Mouse (Mus musculus) right cerebral cortex, adult 18-20 months (tissue): Measurements from ENCODE around the gene Fbxw4.
A peak's percentile ranks its signal among the peaks of the same experiment; 100 is the strongest.

Experiments
- DNase-seq: peaks from one replicate; pipeline ENCODE4 v3.0.0; 2022; ENCODE audit warnings: mixed read lengths

Gene Fbxw4

GRCm38 (mm10) chr19:45659738-45660502 lies at the start of gene Fbxw4:
Gene Fbxw4 (minus strand): TSS chr19:45660312.
- peak; percentile 47 for DNase-seq

DNA sequence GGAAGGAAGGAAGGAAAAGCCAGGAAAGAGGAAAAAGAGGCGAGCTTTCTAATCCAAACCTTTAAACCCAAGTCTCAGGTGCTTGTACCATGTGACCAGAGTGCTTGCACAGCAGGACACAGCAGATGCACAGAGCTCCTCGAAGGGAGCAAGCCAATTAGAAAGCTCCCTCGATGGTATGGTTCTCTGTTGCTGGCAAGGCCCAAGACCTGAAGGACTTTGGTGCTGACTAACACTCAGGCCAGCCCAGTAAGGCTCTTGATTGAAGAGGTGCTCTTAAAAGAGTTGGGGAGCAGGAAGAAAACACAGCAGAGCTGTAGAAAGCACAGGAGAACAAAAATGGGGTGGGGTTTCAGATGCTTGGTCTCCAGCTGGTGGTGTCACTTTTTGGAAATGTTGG lies 48.6 kb upstream of the Fbxw4 start:
- DNase-seq: no peak

DNA sequence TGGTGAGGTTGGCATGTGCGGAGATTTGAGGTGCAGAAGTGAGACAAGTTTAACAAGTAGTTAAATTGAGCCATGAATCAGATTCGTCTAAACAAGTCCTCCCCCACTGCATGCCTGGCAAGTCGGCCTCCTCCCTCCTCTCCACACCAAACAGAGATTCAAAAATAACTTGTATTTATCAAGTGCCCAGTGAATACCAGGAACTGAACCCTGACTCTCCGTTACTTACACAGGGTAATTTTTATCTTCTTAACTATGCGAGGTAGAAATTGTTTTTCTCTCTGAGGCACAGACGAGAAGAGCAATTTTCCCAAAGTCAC lies 36.1 kb upstream of the Fbxw4 start:
- DNase-seq: no peak

DNA sequence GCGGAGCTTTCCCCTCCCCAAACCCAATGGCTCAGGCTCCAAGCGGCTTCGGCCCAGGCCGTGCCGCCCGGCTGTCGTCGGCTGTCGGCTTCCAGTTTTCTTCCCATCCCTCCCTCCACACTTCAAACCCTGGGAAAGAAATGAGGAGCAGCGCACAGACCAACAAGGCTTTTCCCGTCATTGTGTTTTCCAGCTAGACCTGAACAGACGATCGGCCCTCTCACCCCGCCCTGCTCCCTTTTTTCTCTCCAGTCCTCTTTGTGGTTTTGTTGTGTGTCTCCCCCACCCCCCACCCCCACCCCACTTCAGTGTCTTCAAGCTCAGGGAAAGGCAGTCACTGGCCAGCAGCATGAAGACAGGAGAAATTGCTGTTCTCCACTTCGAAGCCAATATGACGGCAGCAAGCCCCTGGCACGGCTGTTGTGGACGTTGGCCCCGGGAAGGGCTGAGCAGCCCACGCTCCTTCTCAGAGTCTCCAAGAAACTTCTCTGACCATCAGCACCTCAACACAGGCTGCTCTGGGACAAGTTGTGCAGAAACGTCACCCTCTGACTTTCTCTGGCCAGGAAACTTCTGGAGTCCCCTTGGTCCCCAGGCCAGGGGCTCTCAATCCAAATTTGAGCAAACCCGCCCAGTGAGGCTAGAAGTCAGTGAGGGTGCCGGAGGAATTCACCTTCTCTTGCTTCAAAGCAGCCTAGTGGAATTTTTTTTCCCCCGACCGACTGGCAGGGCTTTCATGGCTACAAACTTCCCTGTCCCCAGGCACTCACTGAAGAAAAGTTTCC lies 35.6 kb upstream of the Fbxw4 start:
- DNase-seq: no peak

- DNase-seq: no peak
Observed at GRCm38 (mm10) chr19:45694056-45694455, 33.9 kb upstream of the Fbxw4 start.

- peak; percentile 65 for DNase-seq
Observed at GRCm38 (mm10) chr19:45692211-45692610, 32.1 kb upstream of the Fbxw4 start.

GRCm38 (mm10) chr19:45691001-45691535 lies 31.0 kb upstream of the Fbxw4 start:
- no peak for DNase-seq

DNA sequence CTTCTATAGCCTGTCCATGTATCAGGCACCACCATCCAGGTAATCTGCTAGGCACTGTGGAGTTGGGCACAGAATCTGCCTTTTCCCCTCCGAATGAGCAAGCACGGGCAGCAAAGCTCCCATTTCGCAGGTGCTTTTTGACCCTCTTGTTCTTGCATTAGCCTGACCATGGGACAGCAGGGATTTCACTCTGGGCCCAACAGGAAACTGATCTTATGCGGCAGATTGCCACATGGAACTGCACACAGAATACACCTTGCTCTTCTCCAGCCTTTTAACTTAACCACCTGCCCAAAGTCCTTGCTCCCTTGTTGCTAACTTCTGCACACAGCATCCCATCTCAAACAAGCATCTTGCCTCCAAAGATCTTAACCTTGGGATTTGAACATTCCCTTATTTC lies 26.9 kb upstream of the Fbxw4 start:
- no peak for DNase-seq

GRCm38 (mm10) chr19:45683676-45684075 lies 23.6 kb upstream of the Fbxw4 start:
- DNase-seq: no peak

DNA sequence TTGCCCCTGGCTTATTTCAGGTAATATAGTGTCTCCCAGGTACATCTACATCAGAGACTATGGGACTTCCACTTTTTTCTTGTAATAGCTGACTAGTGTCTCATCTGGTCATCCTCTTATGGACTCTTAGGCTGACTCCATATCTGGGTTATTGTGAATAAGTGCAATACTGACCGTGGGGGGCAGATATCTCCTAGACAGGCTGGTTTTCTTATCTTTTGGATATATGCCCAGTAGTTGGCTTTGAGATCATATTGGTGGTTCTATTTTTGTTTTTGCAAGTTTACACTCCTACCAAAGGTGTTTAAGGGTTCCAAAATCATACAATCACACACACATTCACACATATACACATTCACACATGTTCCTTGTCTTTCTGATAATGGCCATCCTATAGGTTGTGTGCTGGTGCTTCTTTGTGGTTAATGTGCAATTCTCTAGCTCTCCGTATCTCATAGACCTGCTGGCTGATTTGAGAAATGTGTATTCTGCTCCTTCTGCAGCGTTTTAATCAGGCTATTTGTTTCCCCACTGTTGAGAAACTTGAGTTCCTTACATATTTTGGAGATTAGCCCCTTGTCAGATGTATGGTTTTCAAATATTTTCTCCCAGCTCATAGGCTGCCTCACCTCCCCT lies 20.5 kb upstream of the Fbxw4 start:
- DNase-seq: no peak

DNA sequence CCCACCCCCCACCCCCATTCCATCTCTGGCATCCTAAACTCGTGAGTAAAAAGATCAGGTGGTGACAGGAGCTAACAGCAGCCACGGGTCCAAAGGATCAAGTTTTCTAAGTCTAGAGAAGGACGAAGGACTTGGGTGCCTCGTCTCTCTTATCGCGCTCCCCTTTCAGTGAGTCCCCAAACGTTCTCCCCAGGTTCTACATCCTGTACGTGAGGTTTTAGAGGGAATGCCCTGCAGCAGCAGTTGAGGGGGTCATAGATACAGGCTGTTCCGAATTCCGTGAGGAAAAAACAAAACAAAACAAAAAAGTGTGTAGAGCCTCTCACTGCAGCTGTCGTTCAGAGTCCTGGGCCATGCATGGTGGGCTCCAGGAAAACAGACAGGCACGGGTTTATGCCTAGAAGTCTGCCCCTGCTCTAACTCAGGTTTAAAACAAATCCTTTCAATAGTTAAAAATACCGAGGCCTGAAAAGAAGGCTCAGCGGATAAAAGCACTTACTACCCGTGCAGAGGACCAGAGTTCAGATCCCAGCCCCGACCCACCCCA lies 16.7 kb upstream of the Fbxw4 start:
- no peak for DNase-seq

GRCm38 (mm10) chr19:45675720-45676581 lies 15.8 kb upstream of the Fbxw4 start:
- no peak for DNase-seq

DNA sequence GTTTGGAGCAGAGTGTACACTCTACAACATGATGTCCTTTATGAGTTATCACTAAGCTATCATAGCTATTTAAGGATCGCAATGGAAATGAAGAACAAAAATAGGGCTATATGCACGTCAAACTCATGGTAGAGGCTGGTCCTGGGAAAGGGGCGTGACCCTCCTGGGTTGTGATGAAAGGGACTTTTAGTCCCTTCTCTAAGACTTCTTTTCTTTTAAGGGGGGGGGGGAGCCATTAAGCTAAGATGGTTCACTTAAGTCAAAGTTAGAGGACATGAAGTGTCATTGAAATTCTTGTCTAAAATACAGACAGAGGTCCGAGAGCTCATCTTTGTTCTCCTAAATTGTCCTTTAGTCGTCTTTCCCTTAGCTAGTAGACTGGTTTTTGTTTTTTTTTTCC lies 15.1 kb upstream of the Fbxw4 start:
- DNase-seq: no peak

GRCm38 (mm10) chr19:45672971-45673370 lies 12.9 kb upstream of the Fbxw4 start:
- no peak for DNase-seq

DNA sequence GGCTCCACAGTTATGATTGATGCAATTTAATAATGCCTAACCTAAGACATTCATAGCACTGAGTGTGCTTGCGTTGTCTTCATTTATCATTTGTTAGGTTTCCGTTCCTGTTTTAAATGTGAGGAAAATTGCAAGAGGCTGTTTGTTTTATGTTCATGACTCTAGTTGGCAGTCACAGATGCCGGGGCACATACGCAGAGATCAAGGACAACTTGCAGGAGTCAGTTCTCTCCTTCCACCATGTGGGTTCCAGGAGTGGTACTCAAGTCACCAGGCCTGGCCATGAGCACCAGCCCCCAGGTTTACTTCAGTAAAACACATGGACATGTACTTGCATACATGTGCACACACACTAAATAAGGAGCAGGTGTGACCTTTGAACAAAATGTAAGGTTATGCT lies 8.9 kb upstream of the Fbxw4 start:
- no peak for DNase-seq

DNA sequence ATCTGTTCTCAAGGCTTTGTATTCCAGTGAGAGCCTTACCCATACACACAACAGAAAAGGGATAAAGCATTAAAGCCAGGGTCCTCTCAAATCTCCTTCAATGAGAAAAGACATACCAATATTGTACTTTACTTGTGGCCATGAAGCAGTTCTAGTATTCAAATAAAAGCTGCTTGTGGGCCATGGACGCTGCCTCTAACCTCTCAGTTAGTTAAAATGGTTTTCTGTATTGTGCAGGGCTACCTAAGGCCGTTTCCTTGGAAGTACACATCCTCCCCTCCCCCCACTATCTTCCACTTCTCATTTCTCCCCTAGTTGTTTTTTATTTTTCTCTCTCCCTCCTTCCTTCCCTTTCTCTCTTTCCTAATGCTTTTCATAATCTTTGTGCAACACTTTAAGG lies 3.7 kb upstream of the Fbxw4 start:
- no peak for DNase-seq

GRCm38 (mm10) chr19:45660503-45660790 lies 335 bp upstream of the Fbxw4 start:
- DNase-seq: peak; percentile 77

- DNase-seq: peak; percentile 32
Observed at GRCm38 (mm10) chr19:45659301-45659737, 793 bp downstream of the Fbxw4 start.

- no peak for DNase-seq
Observed at GRCm38 (mm10) chr19:45658556-45659268, 1.4 kb downstream of the Fbxw4 start.

- no peak for DNase-seq
Observed at GRCm38 (mm10) chr19:45657828-45658227, 2.3 kb downstream of the Fbxw4 start.

DNA sequence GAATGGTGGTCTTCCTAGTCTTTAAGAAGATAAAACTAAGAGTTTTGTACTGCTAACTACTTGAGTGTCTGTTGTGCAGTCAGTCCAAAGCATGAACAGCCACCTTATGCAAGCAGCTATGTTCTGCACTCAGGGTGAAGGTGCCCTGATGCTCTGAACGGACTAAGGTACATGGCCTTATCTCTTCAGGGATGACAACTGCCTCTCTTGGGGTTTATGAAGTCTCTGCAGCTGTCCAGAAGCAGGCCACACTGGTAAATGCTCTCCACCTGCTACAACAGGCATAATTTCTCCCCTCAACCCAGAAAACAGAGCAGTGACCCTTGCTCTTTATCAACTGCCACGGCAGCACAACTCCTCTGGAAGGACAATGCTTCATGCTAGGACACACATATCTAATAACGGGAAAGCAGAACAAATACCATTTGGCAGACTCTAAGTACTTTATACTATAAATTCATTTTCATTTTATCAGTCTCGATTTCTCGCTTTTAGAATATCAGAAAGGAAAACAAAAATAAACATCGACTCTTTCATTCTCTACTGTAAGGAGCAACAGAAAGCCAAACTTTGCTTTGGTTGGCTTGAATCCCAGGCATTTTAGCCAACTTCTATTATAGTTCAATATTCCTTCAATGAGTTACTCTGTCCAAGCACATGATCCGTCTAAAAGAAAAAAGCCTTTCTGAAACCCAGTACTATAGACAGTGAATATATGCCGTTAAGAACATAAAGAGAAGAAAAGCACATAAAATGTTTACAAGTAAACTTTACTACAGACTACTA lies 3.1 kb downstream of the Fbxw4 start:
- DNase-seq: no peak
